Mouse (Mus musculus) urinary bladder, postnatal 36 days (tissue): ENCODE measurements around the gene Hoxd3.

Source experiments
- DNase-seq, 2 experiments: peaks; one replicate each; pipeline ENCODE4 v3.0.0; 2022; ENCODE audit warnings: low spot score in 2 of 2, mixed read lengths in 1 of 2

Hoxd3 gene

DNA sequence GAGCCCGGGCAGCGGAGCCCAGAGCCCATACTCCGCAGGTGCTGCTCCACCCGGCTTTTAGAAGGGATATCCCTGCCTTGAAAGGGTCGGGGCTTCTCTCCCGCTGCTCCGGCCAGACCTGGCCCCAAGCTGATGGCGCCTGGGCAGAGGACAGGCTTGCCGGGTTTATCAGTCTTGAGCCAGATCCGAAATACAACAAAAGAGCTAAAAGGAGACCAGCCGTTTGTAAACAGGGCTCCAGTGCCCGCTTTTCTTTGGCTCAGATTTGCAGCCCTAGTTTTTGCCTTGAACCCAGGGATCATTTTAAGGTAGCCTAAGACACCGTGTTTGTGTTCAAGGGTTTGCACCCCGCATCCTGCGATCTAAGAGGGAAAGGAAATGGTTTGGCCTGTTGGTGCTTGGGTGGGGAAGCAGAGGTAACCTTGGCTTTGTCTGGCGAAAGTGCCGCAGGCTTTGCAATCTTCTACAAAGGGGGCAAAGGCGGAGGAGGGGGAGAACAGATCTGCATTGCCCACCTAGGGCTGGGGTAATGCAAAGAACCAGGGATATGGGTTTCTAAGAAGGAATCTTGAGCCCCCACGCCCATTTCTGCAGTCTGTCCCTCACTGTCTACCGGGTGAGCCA is 18.8 kb upstream of the Hoxd3 start:
- no peak for DNase-seq

DNA sequence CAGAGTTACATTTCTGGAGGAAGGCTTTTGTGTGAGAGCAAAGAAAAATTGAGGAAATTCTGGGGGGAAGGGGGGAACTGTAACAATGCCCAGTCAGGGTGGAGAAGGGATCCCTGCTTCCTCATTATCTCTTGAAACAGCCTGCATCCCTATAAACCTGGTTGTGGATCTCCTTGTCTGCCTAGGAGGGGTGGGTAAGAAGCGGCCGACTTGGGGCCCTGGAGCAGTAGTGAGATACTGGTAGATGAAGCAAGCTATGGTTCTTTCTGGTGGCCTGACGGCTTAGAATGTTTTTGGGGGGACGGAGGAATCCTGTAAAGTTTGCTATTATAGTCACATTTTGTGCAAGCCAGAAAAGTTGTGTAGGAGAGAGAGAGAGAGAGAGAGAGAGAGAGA is 18.3 kb upstream of the Hoxd3 start:
- no peak for DNase-seq

DNA sequence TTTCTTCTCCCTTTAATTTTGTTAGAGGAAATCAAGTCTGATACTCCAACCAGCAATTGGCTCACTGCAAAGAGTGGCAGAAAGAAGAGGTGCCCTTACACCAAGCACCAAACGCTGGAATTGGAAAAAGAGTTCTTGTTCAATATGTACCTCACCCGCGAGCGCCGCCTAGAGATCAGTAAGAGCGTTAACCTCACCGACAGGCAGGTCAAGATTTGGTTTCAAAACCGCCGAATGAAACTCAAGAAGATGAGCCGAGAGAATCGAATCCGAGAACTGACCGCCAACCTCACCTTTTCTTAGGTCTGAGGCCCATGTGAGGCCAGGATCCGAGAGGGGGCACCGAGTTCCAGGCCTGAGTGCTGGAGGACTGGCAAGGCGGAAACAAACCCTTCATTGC is 17.7 kb upstream of the Hoxd3 start:
- DNase-seq, result no peak

DNA sequence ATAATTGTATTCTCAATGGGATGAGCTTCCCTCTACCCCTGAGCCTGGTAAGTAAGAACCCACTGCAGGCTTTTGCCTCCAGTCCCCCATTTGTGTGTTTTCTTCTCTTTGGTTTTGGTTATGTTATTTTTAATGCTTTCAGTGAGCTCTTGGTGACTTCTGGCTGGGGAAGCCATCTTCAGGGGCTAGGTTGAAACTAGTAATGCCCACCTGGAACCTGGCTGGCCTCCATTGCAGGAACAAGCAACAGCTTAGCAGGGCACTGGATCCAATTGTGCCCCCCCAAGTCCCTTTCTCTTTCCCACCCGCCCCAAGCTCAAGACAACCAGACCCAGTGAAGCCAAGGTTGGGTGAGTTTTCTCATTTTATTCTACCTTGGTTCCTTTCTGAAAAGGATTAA is 16.3 kb upstream of the Hoxd3 start:
- DNase-seq, result no peak

DNA sequence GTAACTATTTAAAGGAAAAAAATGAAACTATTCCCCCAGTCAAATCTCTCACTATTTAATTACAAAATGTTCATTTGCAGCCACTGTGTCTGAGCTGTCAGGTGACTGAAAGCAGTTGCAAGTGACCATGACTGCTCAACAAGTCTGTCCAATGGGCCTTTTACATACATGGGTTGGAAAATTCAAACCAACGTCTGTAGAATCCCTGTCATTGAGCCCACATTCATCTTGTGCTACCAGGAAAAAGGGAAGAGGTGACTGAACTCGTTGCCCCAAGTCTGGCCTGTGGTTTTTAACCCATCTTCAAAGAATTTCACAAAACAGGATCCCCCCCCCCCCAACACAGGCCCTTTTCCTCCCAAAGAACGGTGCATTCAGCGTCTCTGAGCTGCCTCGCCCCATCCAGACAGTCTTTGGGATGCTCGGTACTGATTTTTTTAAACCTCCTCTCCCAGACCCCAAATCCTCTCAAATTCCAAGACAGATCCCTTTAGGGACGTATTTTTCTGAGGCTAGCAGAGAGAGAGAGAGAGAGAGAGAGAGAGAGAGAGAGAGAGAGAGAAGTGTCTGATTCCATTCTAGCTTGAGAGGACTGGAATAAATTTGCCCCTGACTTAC is 15.8 kb upstream of the Hoxd3 start:
- DNase-seq, result no peak

DNA sequence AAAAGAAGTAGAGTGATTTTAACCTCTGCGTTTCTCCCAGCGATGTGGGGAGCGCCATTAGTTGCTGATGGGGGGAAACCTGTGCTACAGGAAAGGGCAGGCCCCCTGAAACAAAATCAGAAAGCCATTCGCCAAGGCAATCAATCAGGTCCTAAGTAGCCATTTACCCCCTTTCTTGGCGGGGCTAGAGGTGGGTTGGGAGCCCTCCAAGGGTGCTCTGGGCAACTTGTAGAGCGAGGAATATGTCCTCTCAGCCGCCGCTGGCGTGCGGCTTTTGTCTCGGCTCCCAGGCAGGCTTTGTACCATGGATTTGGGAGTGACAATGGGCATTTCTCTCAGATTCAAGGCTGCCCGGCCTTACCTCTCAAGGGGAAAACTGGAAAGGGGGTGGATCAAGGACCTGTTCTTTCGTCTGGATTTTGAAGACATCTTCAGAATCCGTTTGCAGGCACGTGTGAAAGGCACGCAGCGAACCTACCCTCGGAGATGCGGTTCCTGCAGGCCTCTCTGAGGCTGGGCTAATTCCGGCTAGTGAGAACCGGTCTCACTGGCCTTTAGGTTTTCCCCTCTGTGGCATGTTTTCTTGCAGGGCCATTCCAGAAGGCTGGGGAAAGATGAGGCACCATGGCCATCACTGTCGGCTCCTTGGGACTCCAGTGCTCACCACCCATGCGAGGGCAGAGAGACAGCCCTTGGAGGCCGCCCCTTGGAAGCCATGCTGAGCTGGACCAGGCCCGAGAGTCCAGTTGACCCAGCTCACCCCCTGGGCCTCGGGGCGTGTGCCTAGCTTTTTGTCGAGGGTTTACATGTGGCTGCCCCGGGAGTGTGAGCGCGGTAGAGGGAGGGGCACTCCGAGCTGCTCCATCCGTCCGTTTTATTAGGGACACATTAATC is 15.0 kb upstream of the Hoxd3 start:
- no peak for DNase-seq

DNA sequence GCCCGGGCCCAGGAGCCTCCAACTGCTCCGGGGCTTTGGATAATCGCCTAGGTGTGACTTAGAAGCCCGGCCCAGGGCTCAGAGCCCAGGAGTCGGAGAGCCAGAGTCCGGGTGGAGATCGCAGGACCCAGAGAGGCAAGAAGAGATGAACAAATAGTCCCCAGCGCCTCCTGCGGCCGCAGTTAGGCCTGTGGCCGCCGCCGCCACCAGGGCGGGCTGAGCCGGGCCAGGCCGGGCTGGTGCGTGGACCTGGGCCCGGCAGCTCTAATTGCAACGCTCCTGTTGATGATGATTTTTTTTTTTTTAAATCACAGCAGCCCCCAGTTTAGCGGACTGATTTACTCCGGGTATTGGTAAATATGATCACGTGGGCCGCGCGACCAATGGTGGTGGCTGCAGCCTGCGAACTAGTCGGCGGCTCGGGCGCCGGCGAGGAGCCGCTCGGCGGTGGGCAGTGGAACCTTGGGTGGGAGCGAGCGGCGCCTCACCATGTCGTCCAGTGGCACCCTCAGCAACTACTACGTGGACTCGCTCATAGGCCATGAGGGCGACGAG is 14.1 kb upstream of the Hoxd3 start, which contains the start of gene Hoxd9:
Gene Hoxd9 (plus strand): TSS at position 161 of the 555 bp plus-strand sequence.
- DNase-seq, result peak; percentile 75 to 79

DNA sequence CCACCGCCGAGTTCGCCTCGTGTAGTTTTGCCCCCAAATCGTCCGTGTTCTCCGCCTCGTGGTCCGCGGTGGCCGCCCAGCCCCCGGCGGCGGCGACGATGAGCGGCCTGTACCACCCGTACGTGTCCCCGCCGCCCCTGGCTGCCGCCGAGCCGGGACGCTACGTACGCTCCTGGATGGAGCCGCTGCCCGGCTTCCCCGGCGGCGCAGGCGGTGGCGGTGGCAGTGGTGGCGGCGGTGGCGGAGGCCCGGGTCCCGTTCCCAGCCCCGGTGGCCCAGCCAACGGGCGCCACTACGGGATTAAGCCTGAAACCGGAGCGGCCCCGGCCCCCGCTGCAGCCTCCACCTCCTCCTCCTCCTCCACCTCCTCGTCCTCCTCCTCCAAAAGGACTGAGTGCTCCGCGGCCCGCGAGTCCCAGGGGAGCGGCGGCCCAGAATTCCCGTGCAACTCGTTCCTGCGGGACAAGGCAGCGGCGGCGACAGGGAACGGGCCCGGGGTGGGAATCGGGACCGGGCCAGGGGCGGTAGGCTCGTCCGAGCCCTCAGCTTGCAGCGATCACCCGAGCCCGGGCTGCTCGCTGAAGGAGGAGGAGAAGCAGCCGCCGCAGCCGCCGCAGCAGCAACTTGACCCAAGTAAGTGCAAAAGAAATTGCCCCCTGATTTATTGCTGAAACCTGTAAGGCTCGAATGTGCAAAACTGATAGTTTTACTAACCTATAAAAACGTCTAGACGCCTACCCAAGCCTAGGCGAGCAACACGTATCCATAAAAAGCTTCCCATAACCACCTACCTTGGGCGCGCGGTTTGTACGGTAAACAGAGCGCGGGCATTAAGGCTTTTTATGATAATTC is 13.3 kb upstream of the Hoxd3 start:
- peak in 1 of 2 experiments; percentile 46 for DNase-seq

DNA sequence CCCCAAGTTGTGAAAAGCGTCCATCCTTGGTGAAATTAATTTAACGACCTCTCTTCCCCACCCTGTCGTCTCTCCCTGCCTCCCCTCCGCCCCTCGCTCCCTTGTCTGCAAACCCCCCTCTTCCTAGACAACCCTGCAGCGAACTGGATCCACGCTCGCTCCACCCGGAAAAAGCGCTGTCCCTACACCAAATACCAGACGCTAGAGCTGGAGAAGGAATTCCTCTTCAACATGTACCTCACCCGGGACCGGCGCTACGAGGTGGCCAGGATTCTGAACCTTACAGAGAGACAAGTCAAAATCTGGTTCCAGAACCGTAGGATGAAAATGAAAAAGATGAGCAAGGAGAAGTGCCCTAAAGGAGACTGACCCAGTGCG is 12.7 kb upstream of the Hoxd3 start:
- DNase-seq, result no peak

DNA sequence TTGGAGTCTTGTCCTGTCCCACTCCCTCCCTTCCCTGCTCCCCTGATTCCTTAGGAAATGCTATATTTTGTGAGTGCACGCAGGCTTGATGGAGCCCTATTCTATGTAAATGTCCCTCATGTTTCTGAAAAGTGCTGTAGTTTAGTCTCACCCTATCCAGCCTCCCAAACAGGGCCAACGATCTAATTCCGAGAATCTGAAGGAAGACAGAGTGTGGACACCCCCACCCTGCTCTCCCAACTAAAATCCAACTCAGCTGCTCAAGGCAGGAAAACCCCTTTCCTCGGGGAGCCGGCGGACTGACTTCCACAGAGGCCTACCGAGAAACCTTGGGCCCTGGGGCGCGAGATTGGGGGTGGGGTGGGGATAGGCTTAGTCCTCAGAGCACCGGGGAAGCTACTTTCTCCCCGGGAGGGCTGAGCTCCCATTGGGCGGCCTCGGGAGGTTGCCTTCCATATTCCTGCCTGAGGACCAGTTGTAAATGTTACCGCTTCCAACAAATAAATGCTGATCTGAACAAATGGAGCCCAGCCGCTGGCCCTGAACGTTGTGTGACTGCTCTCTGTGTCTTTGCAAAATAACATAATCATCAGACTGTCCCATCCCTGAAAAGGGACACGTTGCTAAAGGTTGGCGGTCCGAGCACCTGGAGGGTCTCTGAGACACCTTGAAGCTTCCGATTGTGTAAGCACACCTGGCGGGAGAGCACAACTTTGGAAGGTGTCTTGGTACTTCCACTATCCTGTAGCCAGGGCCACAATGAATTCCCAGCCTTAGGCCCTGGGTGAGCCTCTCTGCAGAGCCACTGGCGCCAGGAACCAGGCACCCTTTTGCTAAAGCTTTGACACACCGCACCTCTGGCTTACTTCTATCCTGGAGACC is 11.8 kb upstream of the Hoxd3 start:
- no peak for DNase-seq

DNA sequence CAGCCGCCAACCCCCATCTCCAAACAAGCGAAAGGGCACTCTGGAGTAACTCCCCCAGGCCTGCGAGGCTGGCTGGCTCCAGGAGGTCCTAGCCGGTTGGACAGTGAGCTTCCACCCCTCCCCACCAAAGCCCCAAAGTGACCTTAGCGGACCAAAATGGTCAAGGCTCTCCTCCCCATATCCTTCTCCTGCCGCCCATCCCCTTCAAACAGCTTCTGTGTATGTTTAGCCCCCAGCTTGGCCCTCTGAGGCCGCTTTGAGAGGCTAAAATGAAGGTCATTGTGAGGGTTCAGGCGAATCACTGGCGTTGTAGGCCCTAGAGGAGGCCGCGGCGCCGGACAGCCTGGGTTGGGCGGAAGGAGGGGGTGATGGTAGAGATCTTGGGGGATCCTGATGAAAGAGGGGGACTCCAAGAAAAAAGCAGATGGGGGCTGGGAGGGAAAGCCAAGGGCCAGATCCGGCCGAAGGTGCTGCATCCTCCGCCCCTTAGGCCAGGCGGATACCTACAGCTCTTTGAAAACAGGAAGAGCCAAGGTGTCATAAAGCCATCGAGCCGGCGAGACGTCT is 11.1 kb upstream of the Hoxd3 start:
- no peak for DNase-seq

DNA sequence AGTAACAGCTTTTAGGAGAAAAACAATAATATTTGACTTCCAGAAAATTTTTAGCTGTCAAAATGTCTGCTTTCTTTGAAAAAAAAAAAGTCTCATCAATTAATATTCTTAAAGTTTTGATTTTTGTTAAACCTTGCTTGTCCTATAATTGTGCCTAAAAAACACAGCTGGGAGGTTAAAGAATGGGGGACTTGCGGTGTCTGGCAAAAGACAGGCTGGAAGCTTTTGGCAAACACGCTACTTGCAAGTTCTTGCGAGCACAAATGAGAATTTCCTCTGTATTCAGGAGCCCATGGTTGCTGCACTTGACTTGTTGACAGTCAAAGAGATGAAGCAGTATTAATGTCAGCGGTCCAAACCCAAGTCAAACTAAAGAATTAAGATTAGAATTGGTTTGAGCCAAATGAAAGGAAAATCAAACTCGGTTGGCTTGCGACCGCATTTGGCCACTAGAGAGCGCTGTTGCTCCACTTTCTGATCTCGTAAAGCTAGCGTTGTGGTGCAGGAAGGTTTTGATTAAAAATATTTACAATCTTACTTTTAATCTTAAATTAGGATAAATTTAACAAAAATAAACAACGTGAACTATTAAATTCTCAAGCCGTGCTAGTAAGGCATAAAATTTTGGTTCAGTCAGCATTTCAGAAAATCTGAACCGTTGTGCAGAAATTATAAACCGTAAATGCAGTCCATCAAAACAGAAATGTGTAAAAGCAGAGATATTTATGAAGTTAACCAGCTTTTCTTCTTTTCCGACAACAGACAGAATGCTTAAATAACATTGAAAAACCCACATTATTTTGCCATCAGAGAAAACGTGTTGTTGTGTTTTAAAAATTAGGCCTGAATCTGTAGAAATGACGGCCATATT is 9.5 kb upstream of the Hoxd3 start:
- peak; percentile 74 to 83 for DNase-seq

DNA sequence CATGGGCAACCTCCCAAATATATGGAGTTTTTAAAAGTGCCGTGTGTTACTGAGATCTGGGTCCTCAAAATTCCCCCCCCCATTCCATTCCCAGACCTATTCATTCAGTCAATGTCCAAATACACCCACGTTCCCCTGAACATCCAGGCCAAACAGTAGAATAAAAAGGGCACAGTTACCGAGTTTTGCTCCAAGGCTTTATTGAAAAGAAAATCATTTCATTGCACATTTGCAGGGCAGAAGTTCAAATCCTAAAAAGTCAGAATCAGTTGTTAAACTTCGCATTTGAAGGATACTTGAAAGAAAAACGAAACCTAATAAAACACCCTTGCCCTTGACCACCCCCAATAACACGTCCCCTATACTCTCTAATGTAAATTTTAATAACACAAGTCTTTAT is 8.9 kb upstream of the Hoxd3 start:
- no peak for DNase-seq

DNA sequence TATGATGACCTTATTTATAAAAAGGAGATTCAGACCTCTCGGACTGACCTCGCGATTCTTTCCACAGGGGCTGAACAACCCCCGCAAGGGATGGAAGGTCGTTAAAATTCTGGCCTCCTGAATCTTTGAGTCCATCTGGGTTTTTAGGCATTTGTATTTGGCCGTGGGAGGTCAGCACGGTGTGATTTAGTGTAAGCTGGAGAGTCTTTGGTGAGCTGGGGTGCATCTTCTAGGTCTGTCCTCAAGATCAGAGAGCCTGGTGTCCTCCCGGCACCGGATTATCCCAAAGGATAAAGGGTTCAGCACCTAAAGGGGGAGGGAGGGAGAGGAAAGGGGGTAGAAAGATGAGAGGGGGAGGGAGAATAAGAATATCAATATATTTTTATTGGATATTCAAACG is 8.4 kb upstream of the Hoxd3 start:
- no peak for DNase-seq

DNA sequence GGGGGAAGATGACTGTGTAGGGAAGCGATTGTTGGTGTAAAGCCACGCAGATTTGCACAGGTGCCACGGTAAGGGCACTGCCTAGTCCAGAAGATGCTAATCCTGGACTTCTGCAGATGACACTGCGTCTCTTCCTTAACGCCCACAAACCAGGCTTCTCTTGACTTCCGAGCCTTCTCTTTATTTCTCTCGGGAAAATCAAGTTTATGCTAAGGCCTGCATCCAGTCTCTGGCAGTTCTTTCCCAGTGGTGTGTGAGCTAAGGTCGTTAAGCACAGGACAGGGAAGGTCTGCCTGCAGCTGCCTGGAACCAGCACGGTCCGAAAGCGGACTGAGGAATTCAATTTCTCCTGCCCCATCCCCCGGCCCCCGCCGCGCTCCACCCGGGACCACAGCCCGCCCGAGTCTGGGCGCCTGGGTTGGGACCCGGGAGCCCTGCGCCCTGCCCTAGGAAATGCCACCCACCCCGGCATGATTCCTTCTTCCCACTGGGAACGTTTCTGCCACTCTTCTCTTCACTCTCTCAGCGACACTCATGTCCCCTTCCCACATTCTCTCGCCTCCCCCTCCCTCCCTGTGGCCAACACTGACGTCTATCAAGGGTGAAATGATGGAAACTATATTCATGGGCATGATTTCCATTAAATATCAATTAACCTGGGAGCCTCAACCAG is 7.9 kb upstream of the Hoxd3 start:
- no peak for DNase-seq

DNA sequence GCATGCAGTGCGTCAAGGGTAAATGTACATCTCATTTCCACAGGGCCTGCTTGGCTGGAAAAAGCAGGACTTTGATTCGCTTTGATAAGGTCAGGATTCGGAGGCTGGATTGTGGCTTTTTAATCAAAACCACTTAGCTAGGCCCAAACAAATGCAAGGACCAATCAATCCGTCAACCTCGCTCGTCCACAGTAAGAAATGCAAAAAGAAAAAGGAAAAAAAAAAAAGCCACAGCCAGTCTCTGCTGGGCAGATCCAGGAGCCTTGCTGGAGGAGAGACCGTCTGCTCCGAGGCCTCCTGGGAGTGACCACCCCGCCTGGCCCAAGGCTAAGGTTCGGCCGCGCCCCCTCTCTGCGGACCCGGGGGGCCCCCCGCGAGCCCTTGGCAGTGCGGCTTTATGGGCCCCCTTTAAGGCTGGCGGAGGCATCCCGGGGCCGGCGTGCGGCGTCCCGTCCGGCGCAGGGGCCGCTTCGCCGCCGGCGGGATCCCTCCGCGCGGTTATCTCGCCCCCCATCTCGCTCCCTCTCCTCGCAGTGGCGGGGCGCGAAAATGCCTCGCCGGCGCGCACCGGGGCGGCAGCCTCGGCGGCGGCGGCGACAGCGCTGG is 7.2 kb upstream of the Hoxd3 start, which contains the start of gene Hoxd8:
Gene Hoxd8 (plus strand): TSS at position 223 of the 606 bp plus-strand sequence.
- peak; percentile 77 to 78 for DNase-seq

DNA sequence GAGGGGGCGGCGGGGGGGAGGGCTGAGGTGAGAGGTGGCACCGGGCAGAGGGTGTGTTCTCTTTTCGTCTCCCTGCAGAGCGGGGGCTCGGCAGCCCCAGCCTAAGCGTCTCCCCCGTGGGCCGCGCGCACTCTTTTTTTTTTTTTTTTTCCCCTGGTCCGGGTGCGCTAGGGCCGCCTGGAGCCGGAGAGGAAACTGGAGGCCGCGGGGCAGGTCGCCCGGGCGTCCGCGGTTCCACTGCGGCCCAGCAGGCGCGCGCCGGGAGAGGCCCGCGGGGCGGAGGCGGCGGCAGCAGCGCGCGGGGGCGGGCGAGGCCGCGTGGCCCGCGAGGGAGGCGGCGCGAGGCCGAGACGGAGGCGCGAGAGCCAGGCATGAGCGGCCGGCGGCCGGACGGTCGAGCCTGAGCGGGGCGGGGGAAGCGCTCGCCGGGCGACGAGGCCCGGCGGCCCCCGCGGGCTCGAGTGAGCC is 6.7 kb upstream of the Hoxd3 start:
- no peak for DNase-seq
